Mouse (Mus musculus): ENCODE data around the gene Gm10570.

The Gm10570 gene

GRCm38 (mm10) chr4:130308231-130309081 lies at the start of gene Gm10570, which contains the start of gene Fabp3:
TSS of gene Gm10570 (minus strand) at chr4:130308674.
TSS of gene Fabp3 (plus strand) at chr4:130308595.
- in situ Hi-C loops (cut with MboI, MseI) = no loop called here

GRCm38 (mm10) chr4:130357946-130358345 lies 49.5 kb upstream of the Gm10570 start:
- in situ Hi-C loops (cut with MboI, MseI) = loop anchor here (25.0 kb wide), 2 partner anchors 554 to 696 kb away; partner anchors contain the start of genes Kpna6 and Laptm5

- in situ Hi-C loops (cut with MboI, MseI) = loop anchor here (25.0 kb wide), 2 partner anchors 560 to 690 kb away; partner anchors contain the start of genes Kpna6 and Laptm5
These were observed 44.1 kb upstream of the Gm10570 start for GRCm38 (mm10) chr4:130352588-130352987.

- in situ Hi-C loops (cut with MboI, MseI) = loop anchor here (25.0 kb wide), 2 partner anchors 561 to 689 kb away; partner anchors contain the start of genes Kpna6 and Laptm5
These were observed 42.4 kb upstream of the Gm10570 start for GRCm38 (mm10) chr4:130350690-130351422.

- in situ Hi-C loops (cut with MboI, MseI) = loop anchor here (25.0 kb wide), 2 partner anchors 563 to 687 kb away; partner anchors contain the start of genes Kpna6 and Laptm5
These were observed 41.2 kb upstream of the Gm10570 start for GRCm38 (mm10) chr4:130349666-130350065.

GRCm38 (mm10) chr4:130341691-130342090 lies 33.2 kb upstream of the Gm10570 start:
- in situ Hi-C loops (cut with MboI, MseI) = no loop called here

- in situ Hi-C loops (cut with MboI, MseI) = no loop called here
These were observed 27.4 kb upstream of the Gm10570 start for GRCm38 (mm10) chr4:130335867-130336266.

GRCm38 (mm10) chr4:130327366-130327765 lies 18.9 kb upstream of the Gm10570 start:
- in situ Hi-C loops (cut with MboI, MseI) = no loop called here

- in situ Hi-C loops (cut with MboI, MseI) = no loop called here
These were observed 17.0 kb upstream of the Gm10570 start for GRCm38 (mm10) chr4:130325446-130325845.

GRCm38 (mm10) chr4:130323607-130324006 lies 15.1 kb upstream of the Gm10570 start:
- in situ Hi-C loops (cut with MboI, MseI) = no loop called here

- in situ Hi-C loops (cut with MboI, MseI) = no loop called here
These were observed 14.7 kb upstream of the Gm10570 start for GRCm38 (mm10) chr4:130323165-130323564.

GRCm38 (mm10) chr4:130322567-130322966 lies 14.1 kb upstream of the Gm10570 start:
- in situ Hi-C loops (cut with MboI, MseI) = no loop called here

- in situ Hi-C loops (cut with MboI, MseI) = no loop called here
These were observed 13.2 kb upstream of the Gm10570 start for GRCm38 (mm10) chr4:130321640-130322039.

- in situ Hi-C loops (cut with MboI, MseI) = no loop called here
These were observed 11.1 kb upstream of the Gm10570 start for GRCm38 (mm10) chr4:130319564-130319963.

GRCm38 (mm10) chr4:130318122-130318521 lies 9.6 kb upstream of the Gm10570 start:
- in situ Hi-C loops (cut with MboI, MseI) = no loop called here

- in situ Hi-C loops (cut with MboI, MseI) = no loop called here
These were observed 8.2 kb upstream of the Gm10570 start for GRCm38 (mm10) chr4:130316691-130317090.

GRCm38 (mm10) chr4:130315771-130316527 lies 7.5 kb upstream of the Gm10570 start:
- in situ Hi-C loops (cut with MboI, MseI) = no loop called here

- in situ Hi-C loops (cut with MboI, MseI) = no loop called here
These were observed 5.1 kb upstream of the Gm10570 start for GRCm38 (mm10) chr4:130313552-130313951.

GRCm38 (mm10) chr4:130312526-130312925 lies 4.1 kb upstream of the Gm10570 start:
- in situ Hi-C loops (cut with MboI, MseI) = no loop called here

GRCm38 (mm10) chr4:130309254-130309653 lies 780 bp upstream of the Gm10570 start:
- in situ Hi-C loops (cut with MboI, MseI) = no loop called here

GRCm38 (mm10) chr4:130307851-130308230 lies 633 bp downstream of the Gm10570 start:
- in situ Hi-C loops (cut with MboI, MseI) = no loop called here
